In genomic region chr4:109117596-109118326, GRCm38 (mm10) we compare ENCODE assay signal across 8 mouse cellular contexts.
DNase-seq lines count a peak whose midpoint lies in the region; ATAC-seq lines count a peak whose summit lies in the region.

No protein-coding gene starts in this region.

- intact Hi-C loops in left cerebral cortex, postnatal 14 days (cut with DNase I): no loop called here

- H3K9me3 ChIP-seq in intestine, embryonic 14.5 days (ENCODE audit: control insufficient read depth, low read length): no peaks in the 10 kb centered on the region

- H3K4me2 ChIP-seq in intestine, embryonic 14.5 days (ENCODE audit: low read length): peak overlapping the region; percentile 56

- peak overlapping the region; percentile 67 for H3K9ac ChIP-seq in intestine, embryonic 14.5 days (ENCODE audit: low read length)

- H3K4me3 ChIP-seq in intestine, embryonic 14.5 days (ENCODE audit: low read depth, low read length): peak overlapping the region; percentile 64

- H3K27ac ChIP-seq in intestine, embryonic 14.5 days (ENCODE audit: low read depth): peak overlapping the region; percentile 84

- WGBS in intestine, embryonic 14.5 days: under 1% methylated on average over 34 of the region's 46 CpGs

- peak; percentile 86 to 89 for DNase-seq in adrenal gland, adult 18-20 months (ENCODE audit: low spot score in 2 of 2)
- peak; percentile 95 for DNase-seq in embryo, embryonic 11 days
- peak; percentile 87 for DNase-seq in gastrocnemius, postnatal 25 days
- peak; percentile 93 for DNase-seq in intestine, embryonic 14.5 days (ENCODE audit: low spot score)
- DNase-seq in left cerebral cortex, postnatal 14 days (ENCODE audit: low spot score in 2 of 2): peak; percentile 76 to 83
- peak; percentile 93 for DNase-seq in mesoderm, embryonic 11.5 days (ENCODE audit: low read depth, low spot score)
- peak; percentile 61 to 67 for DNase-seq in right cerebral cortex, postnatal 36 days (ENCODE audit: low spot score in 2 of 2)
- DNase-seq in yolk sac, embryonic 10.5 days (ENCODE audit: low spot score): peak; percentile 96

- peak; percentile 99 for ATAC-seq in intestine, embryonic 14.5 days (replicated peaks; ENCODE audit: low FRiP score, low TSS enrichment, low read depth)

- no peaks in the 10 kb centered on the region for H3K36me3 ChIP-seq in intestine, embryonic 14.5 days (ENCODE audit: control insufficient read depth, insufficient read depth, low read length)

- peaks cover 12% of the 10 kb centered on the region for H3K4me1 ChIP-seq in intestine, embryonic 14.5 days (replicated peaks; ENCODE audit: control insufficient read depth, insufficient read depth, low read length)

- no peaks in the 10 kb centered on the region for H3K27me3 ChIP-seq in intestine, embryonic 14.5 days (replicated peaks; ENCODE audit: control insufficient read depth, insufficient read depth, low read length)

Comparison
In these comparisons a context has a peak if more than half of its experiments do, and no peak if none do; other contexts are left out.
1. Peak in every context shown above with its lines: DNase-seq, ATAC-seq, H3K4me3 ChIP-seq and H3K27ac ChIP-seq.